Mouse (Mus musculus) CH12.LX (cell line): ENCODE data around the gene Dhx16. TPM values are rescaled to one million over a fixed set of nuclear protein-coding genes. Genes with fewer than 3 reads are reported as not detected.

ENCODE experiments used
- DNase-seq: peaks from one replicate; pipeline ENCODE4 v3.0.0-alpha.2; 2013; ENCODE audit errors: extremely low read depth
- H3K27ac ChIP-seq: 2 replicates; pipeline ENCODE4 v1.5.1; 2012; ENCODE audit warnings: low read depth, mild to moderate bottlenecking, control low read depth, moderate library complexity; ENCODE audit not compliant: insufficient read depth
- H3K27me3 ChIP-seq: replicated peaks from 2 replicates; pipeline ENCODE3; 2012; ENCODE audit warnings: inconsistent platforms
- H3K36me3 ChIP-seq, 2 experiments: replicated peaks in 1 of 2; 2 replicates each; pipeline versions ENCODE3 to v1.6.1; 2012; ENCODE audit warnings: inconsistent platforms in 1 of 2, low read length in 1 of 2, mild to moderate bottlenecking in 1 of 2, mixed read lengths in 1 of 2, moderate library complexity in 1 of 2; ENCODE audit not compliant: control insufficient read depth in 1 of 2, insufficient read depth in 1 of 2
- H3K4me1 ChIP-seq, 2 experiments: 2 replicates each; pipeline ENCODE4 v1.6.1; 2012; ENCODE audit warnings: inconsistent platforms in 1 of 2, moderate library complexity in 1 of 2; ENCODE audit not compliant: insufficient read depth in 2 of 2, control insufficient read depth in 1 of 2
- H3K4me2 ChIP-seq: 2 replicates; pipeline ENCODE4 v1.6.1; 2012; ENCODE audit warnings: low read depth, mild to moderate bottlenecking, control low read depth; ENCODE audit not compliant: poor library complexity, insufficient read depth, severe bottlenecking
- H3K4me3 ChIP-seq, 3 experiments: fragments of 150-350 bp in 1 of 3; sonication (generic) in 1 of 3; replicated peaks in 1 of 3; 2 replicates each; pipeline versions ENCODE3 to v1.5.1; 2011 to 2012; ENCODE audit warnings: low read depth in 2 of 3, low read length in 2 of 3, mild to moderate bottlenecking in 2 of 3, moderate library complexity in 2 of 3, control low read depth in 1 of 3, improper control_type of control experiment in 1 of 3, inconsistent platforms in 1 of 3, mixed read lengths in 1 of 3; ENCODE audit not compliant: poor library complexity in 1 of 3
- H3K79me2 ChIP-seq: replicated peaks from 2 replicates; pipeline ENCODE4 v1.6.1; 2012; ENCODE audit warnings: mild to moderate bottlenecking, moderate library complexity; ENCODE audit not compliant: control insufficient read depth, poor library complexity, insufficient read depth, severe bottlenecking; ENCODE audit errors: extremely low read depth
- H3K9ac ChIP-seq: 2 replicates; pipeline ENCODE4 v1.6.1; 2012; ENCODE audit warnings: low read depth, mild to moderate bottlenecking, control low read depth, moderate library complexity; ENCODE audit not compliant: insufficient read depth
- H3K9me3 ChIP-seq: replicated peaks from 2 replicates; pipeline ENCODE3; 2012; ENCODE audit warnings: low read length, inconsistent platforms, mixed read lengths
- CTCF ChIP-seq, 2 experiments: IDR thresholded peaks in 1 of 2; conservative IDR thresholded peaks in 1 of 2; 2 replicates each; pipeline ENCODE4 v1.5.1; 2011 to 2012; ENCODE audit warnings: low read depth in 2 of 2, low read length in 2 of 2, improper control_type of control experiment in 1 of 2, inconsistent platforms in 1 of 2, mild to moderate bottlenecking in 1 of 2, moderate library complexity in 1 of 2
- EP300 ChIP-seq: IDR thresholded peaks from 2 replicates; pipeline ENCODE4 v1.6.1; 2011; ENCODE audit warnings: low read length, improper control_type of control experiment
- MAFK ChIP-seq: IDR thresholded peaks from 2 replicates; pipeline ENCODE4 v1.6.1; 2011; ENCODE audit warnings: low read length, improper control_type of control experiment; ENCODE audit not compliant: insufficient replicate concordance
- MEF2A ChIP-seq: IDR thresholded peaks from 2 replicates; pipeline ENCODE4 v1.6.1; 2014; ENCODE audit warnings: low read depth, mild to moderate bottlenecking, inconsistent platforms, low read length, improper control_type of control experiment, borderline replicate concordance
- MYC ChIP-seq: IDR thresholded peaks from 2 replicates; pipeline ENCODE4 v1.6.1; 2011; ENCODE audit warnings: low read depth, mild to moderate bottlenecking, improper control_type of control experiment, low read length
- NELFE ChIP-seq: IDR thresholded peaks from 2 replicates; pipeline ENCODE4 v1.6.1; 2011; ENCODE audit warnings: low read depth, low read length, improper control_type of control experiment
- PAX5 ChIP-seq: IDR thresholded peaks from 2 replicates; pipeline ENCODE4 v1.6.1; 2012; ENCODE audit warnings: low read length, inconsistent platforms, mixed read lengths
- POLR2A ChIP-seq: IDR thresholded peaks from 2 replicates; pipeline ENCODE4 v1.6.1; 2011; ENCODE audit warnings: low read depth, mild to moderate bottlenecking, improper control_type of control experiment, low read length
- POLR2AphosphoS2 ChIP-seq: IDR thresholded peaks from 2 replicates; pipeline ENCODE4 v1.6.1; 2011; ENCODE audit warnings: low read depth, low read length, improper control_type of control experiment
- RCOR1 ChIP-seq: conservative IDR thresholded peaks from 2 replicates; pipeline ENCODE4 v1.6.1; 2012; ENCODE audit warnings: low read depth, mild to moderate bottlenecking, inconsistent platforms, low read length, improper control_type of control experiment
- TBP ChIP-seq: conservative IDR thresholded peaks from 2 replicates; pipeline ENCODE4 v1.6.1; 2011; ENCODE audit warnings: low read depth, low read length, improper control_type of control experiment
- UBTF ChIP-seq: IDR thresholded peaks from 2 replicates; pipeline ENCODE4 v1.6.1; 2012; ENCODE audit warnings: low read depth, mild to moderate bottlenecking, inconsistent platforms, low read length, improper control_type of control experiment, moderate library complexity
- USF1 ChIP-seq: IDR thresholded peaks from 2 replicates; pipeline ENCODE4 v1.6.1; 2014; ENCODE audit warnings: low read depth, mild to moderate bottlenecking, inconsistent platforms, low read length, improper control_type of control experiment
- ZC3H11A ChIP-seq: IDR thresholded peaks from 2 replicates; pipeline ENCODE4 v1.6.1; 2012; ENCODE audit warnings: low read depth, mild to moderate bottlenecking, inconsistent platforms, low read length, improper control_type of control experiment
- ZMIZ1 ChIP-seq: IDR thresholded peaks from 2 replicates; pipeline ENCODE4 v1.6.1; 2012; ENCODE audit warnings: low read depth, mild to moderate bottlenecking, inconsistent platforms, low read length, improper control_type of control experiment
- dilution Hi-C: fragments of 300-500 bp; cut with MboI; formaldehyde crosslinking; loops from 2 replicates; pipeline ENCODE4 v1.14.3; 2020; ENCODE audit warnings: low sequenced_read_pairs; ENCODE audit not compliant: extremely low pct_unique_long_range_greater_than_20kb, extremely low pct_ligation_motif_present
- in situ Hi-C: fragments of 300-500 bp; cut with MboI; formaldehyde crosslinking; loops from 3 replicates; pipeline ENCODE4 v1.14.3; 2019; ENCODE audit warnings: low sequenced_read_pairs, low pct_ligation_motif_present, low pct_unique_long_range_greater_than_20kb, mixed read lengths
- polyA plus RNA-seq: library from polyadenylated mRNA; unstranded; fragments of >175 nt; gene quantifications from 2 replicates; pipeline ENCODE4 v1.2.1, GENCODE M21; 2012; ENCODE audit warnings: low read depth; ENCODE audit not compliant: insufficient read length
- total RNA-seq, 2 experiments: library from RNA; depleted of rRNA; stranded (reverse); fragments of 300-350 nt in 1 of 2; fragments of >200 nt in 1 of 2; gene quantifications; 2 replicates each; pipeline ENCODE4 v1.2.3; 2012 to 2014

The Dhx16 gene
- total and polyA plus RNA-seq, 3 experiments = 74.8 to 107 (median 75.3) TPM

GRCm38 (mm10) chr17:35939941-35940340 lies 60.3 kb downstream of the Dhx16 start:
- H3K79me2 ChIP-seq = no peaks in the 10 kb centered on the region
- H3K4me1 ChIP-seq = no peaks in the 10 kb centered on the region
- H3K27ac ChIP-seq = no peak overlapping the region
- TF ChIP-seq PAX5 (no peak), ZMIZ1 (no peak), RCOR1 (no peak), TBP (no peak), NELFE (no peak), MYC (no peak), USF1 (no peak), MAFK (no peak), POLR2AphosphoS2 (no peak), ZC3H11A (no peak), CTCF (conservative IDR thresholded peaks at IDR 0.05 in 1 of 2, IDR thresholded peaks at IDR 0.05 in 1 of 2; ENCODE audit: low read depth in 2 of 2, low read length in 2 of 2) (no peak), POLR2A (no peak), UBTF (no peak), EP300 (no peak), MEF2A (no peak)
- in situ Hi-C loops (no loop called here), dilution Hi-C loops (no loop called here)
- H3K4me3 ChIP-seq = no peak overlapping the region
- DNase-seq = no peak
- H3K27me3 ChIP-seq = peaks cover 2% of the 10 kb centered on the region
- H3K9me3 ChIP-seq = peaks cover 6% of the 10 kb centered on the region
- no peak overlapping the region for H3K9ac ChIP-seq
- no peaks in the 10 kb centered on the region for H3K36me3 ChIP-seq
- H3K4me2 ChIP-seq = no peak overlapping the region

Other genes starting within 250 kb of the Dhx16 start
Only the 20 nearest of the 24 such genes appear.
- 51.7 and 55.7 TPM in 2 replicates for gene Gtf2h4, start 206.1 kb upstream of the Dhx16 start, total RNA-seq (2012; rRNA removed)
- gene Gtf2h4, start 206.1 kb upstream of the Dhx16 start, total RNA-seq (2014; rRNA removed) = 35.3 and 40.7 TPM in 2 replicates
- 40.0 and 40.4 TPM in 2 replicates for gene Gtf2h4, start 206.1 kb upstream of the Dhx16 start, polyA plus RNA-seq
- gene Ddr1, start 175.2 kb upstream of the Dhx16 start, total RNA-seq (2012; rRNA removed) = 3.5 and 3.6 TPM in 2 replicates
- gene Ddr1, start 175.2 kb upstream of the Dhx16 start, total RNA-seq (2014; rRNA removed) = 0.83 and 1.3 TPM in 2 replicates
- 3.0 and 3.1 TPM in 2 replicates for gene Ddr1, start 175.2 kb upstream of the Dhx16 start, polyA plus RNA-seq
- 16.5 and 27.2 TPM in 2 replicates for gene Ier3, start 58.1 kb upstream of the Dhx16 start, total RNA-seq (2012; rRNA removed)
- gene Ier3, start 58.1 kb upstream of the Dhx16 start, total RNA-seq (2014; rRNA removed) = 13.9 and 15.0 TPM in 2 replicates
- gene Ier3, start 58.1 kb upstream of the Dhx16 start, polyA plus RNA-seq = 12.4 and 12.6 TPM in 2 replicates
- gene Flot1, start 56.6 kb upstream of the Dhx16 start, total RNA-seq (2012; rRNA removed) = 14.2 and 21.6 TPM in 2 replicates
- 12.8 and 16.3 TPM in 2 replicates for gene Flot1, start 56.6 kb upstream of the Dhx16 start, total RNA-seq (2014; rRNA removed)
- 17.6 and 18.9 TPM in 2 replicates for gene Flot1, start 56.6 kb upstream of the Dhx16 start, polyA plus RNA-seq
- 1,014 and 1,058 TPM in 2 replicates for gene Tubb5, start 41.5 kb upstream of the Dhx16 start, total RNA-seq (2012; rRNA removed)
- 1,031 and 1,121 TPM in 2 replicates for gene Tubb5, start 41.5 kb upstream of the Dhx16 start, total RNA-seq (2014; rRNA removed)
- 962 and 1,053 TPM in 2 replicates for gene Tubb5, start 41.5 kb upstream of the Dhx16 start, polyA plus RNA-seq
- gene Mdc1, start 38.3 kb upstream of the Dhx16 start, total RNA-seq (2012; rRNA removed) = 8.2 and 8.5 TPM in 2 replicates
- gene Mdc1, start 38.3 kb upstream of the Dhx16 start, total RNA-seq (2014; rRNA removed) = 2.4 and 3.3 TPM in 2 replicates
- 14.4 and 15.7 TPM in 2 replicates for gene Mdc1, start 38.3 kb upstream of the Dhx16 start, polyA plus RNA-seq
- 12.5 and 16.7 TPM in 2 replicates for gene Nrm, start 18.5 kb upstream of the Dhx16 start, total RNA-seq (2012; rRNA removed)
- gene Nrm, start 18.5 kb upstream of the Dhx16 start, total RNA-seq (2014; rRNA removed) = 10.0 and 12.1 TPM in 2 replicates
- gene Nrm, start 18.5 kb upstream of the Dhx16 start, polyA plus RNA-seq = 14.0 and 15.4 TPM in 2 replicates
- 20.5 and 21.4 TPM in 2 replicates for gene Ppp1r18, start 14.2 kb upstream of the Dhx16 start, total RNA-seq (2012; rRNA removed)
- gene Ppp1r18, start 14.2 kb upstream of the Dhx16 start, total RNA-seq (2014; rRNA removed) = 7.5 and 8.5 TPM in 2 replicates
- gene Ppp1r18, start 14.2 kb upstream of the Dhx16 start, polyA plus RNA-seq = 48.9 and 50.1 TPM in 2 replicates
- gene 2310061I04Rik, start 17.6 kb downstream of the Dhx16 start, total RNA-seq (2012; rRNA removed) = 7.1 and 8.7 TPM in 2 replicates
- gene 2310061I04Rik, start 17.6 kb downstream of the Dhx16 start, total RNA-seq (2014; rRNA removed) = 4.2 and 5.7 TPM in 2 replicates
- gene 2310061I04Rik, start 17.6 kb downstream of the Dhx16 start, polyA plus RNA-seq = 39.5 and 46.4 TPM in 2 replicates
- 12.5 and 14.5 TPM in 2 replicates for gene Atat1, start 30.3 kb downstream of the Dhx16 start, total RNA-seq (2012; rRNA removed)
- 5.2 and 5.7 TPM in 2 replicates for gene Atat1, start 30.3 kb downstream of the Dhx16 start, total RNA-seq (2014; rRNA removed)
- 9.9 and 10.4 TPM in 2 replicates for gene Atat1, start 30.3 kb downstream of the Dhx16 start, polyA plus RNA-seq
- gene Mrps18b, start 36.6 kb downstream of the Dhx16 start, total RNA-seq (2012; rRNA removed) = 108 and 135 TPM in 2 replicates
- gene Mrps18b, start 36.6 kb downstream of the Dhx16 start, total RNA-seq (2014; rRNA removed) = 135 and 148 TPM in 2 replicates
- gene Mrps18b, start 36.6 kb downstream of the Dhx16 start, polyA plus RNA-seq = 172 and 180 TPM in 2 replicates
- 31.6 TPM in 2 replicates for gene Ppp1r10, start 36.6 kb downstream of the Dhx16 start, total RNA-seq (2012; rRNA removed)
- gene Ppp1r10, start 36.6 kb downstream of the Dhx16 start, total RNA-seq (2014; rRNA removed) = 10.7 and 14.5 TPM in 2 replicates
- gene Ppp1r10, start 36.6 kb downstream of the Dhx16 start, polyA plus RNA-seq = 69.9 and 70.3 TPM in 2 replicates
- 110 and 136 TPM in 2 replicates for gene Abcf1, start 89.9 kb downstream of the Dhx16 start, total RNA-seq (2012; rRNA removed)
- 52.8 and 52.9 TPM in 2 replicates for gene Abcf1, start 89.9 kb downstream of the Dhx16 start, total RNA-seq (2014; rRNA removed)
- gene Abcf1, start 89.9 kb downstream of the Dhx16 start, polyA plus RNA-seq = 290 and 352 TPM in 2 replicates
- 24.3 and 29.0 TPM in 2 replicates for gene Gnl1, start 100.0 kb downstream of the Dhx16 start, total RNA-seq (2012; rRNA removed)
- gene Gnl1, start 100.0 kb downstream of the Dhx16 start, total RNA-seq (2014; rRNA removed) = 15.9 and 18.7 TPM in 2 replicates
- gene Gnl1, start 100.0 kb downstream of the Dhx16 start, polyA plus RNA-seq = 33.4 and 41.1 TPM in 2 replicates
- 5.5 and 8.3 TPM in 2 replicates for gene Prr3, start 100.4 kb downstream of the Dhx16 start, total RNA-seq (2012; rRNA removed)
- gene Prr3, start 100.4 kb downstream of the Dhx16 start, total RNA-seq (2014; rRNA removed) = 2.3 and 4.0 TPM in 2 replicates
- gene Prr3, start 100.4 kb downstream of the Dhx16 start, polyA plus RNA-seq = 30.6 and 32.0 TPM in 2 replicates
- 9.8 and 16.1 TPM in 2 replicates for gene H2-T24, start 140.7 kb downstream of the Dhx16 start, total RNA-seq (2012; rRNA removed)
- 6.6 and 7.6 TPM in 2 replicates for gene H2-T24, start 140.7 kb downstream of the Dhx16 start, total RNA-seq (2014; rRNA removed)
- 8.9 and 9.3 TPM in 2 replicates for gene H2-T24, start 140.7 kb downstream of the Dhx16 start, polyA plus RNA-seq
- 21.8 and 23.0 TPM in 2 replicates for gene H2-T23, start 153.0 kb downstream of the Dhx16 start, total RNA-seq (2012; rRNA removed)
- gene H2-T23, start 153.0 kb downstream of the Dhx16 start, total RNA-seq (2014; rRNA removed) = 35.6 and 38.8 TPM in 2 replicates
- gene H2-T23, start 153.0 kb downstream of the Dhx16 start, polyA plus RNA-seq = 42.1 and 75.0 TPM in 2 replicates
- gene H2-T22, start 162.9 kb downstream of the Dhx16 start, total RNA-seq (2012; rRNA removed) = 9.6 and 10.6 TPM in 2 replicates
- gene H2-T22, start 162.9 kb downstream of the Dhx16 start, total RNA-seq (2014; rRNA removed) = 14.9 and 16.4 TPM in 2 replicates
- gene H2-T22, start 162.9 kb downstream of the Dhx16 start, polyA plus RNA-seq = 19.8 and 26.1 TPM in 2 replicates
- 0.80 and 1.1 TPM in 2 replicates for gene Gm6034, start 163.1 kb downstream of the Dhx16 start, total RNA-seq (2012; rRNA removed)
- gene Gm6034, start 163.1 kb downstream of the Dhx16 start, total RNA-seq (2014; rRNA removed) = 0.42 TPM in 1 of 2 replicates, not detected in the other
- gene Gm6034, start 163.1 kb downstream of the Dhx16 start, polyA plus RNA-seq = 1.7 and 2.1 TPM in 2 replicates
- 23.8 and 25.1 TPM in 2 replicates for gene Gm11127, start 178.6 kb downstream of the Dhx16 start, total RNA-seq (2012; rRNA removed)
- gene Gm11127, start 178.6 kb downstream of the Dhx16 start, total RNA-seq (2014; rRNA removed) = 1.2 and 2.0 TPM in 2 replicates
- 0.27 and 0.37 TPM in 2 replicates for gene Gm11127, start 178.6 kb downstream of the Dhx16 start, polyA plus RNA-seq